Mouse (Mus musculus) spleen, adult 2 months (tissue): ENCODE measurements around the gene Cd40. TPM values are rescaled to one million over a fixed set of nuclear protein-coding genes. Genes with fewer than 3 reads are reported as not detected.
A peak's percentile ranks its signal among the peaks of the same experiment; 100 is the strongest.

Source experiments
- DNase-seq, 2 experiments: peaks; one replicate each; pipeline versions ENCODE4 v3.0.0 to v3.0.0-alpha.2; 2012 to 2021; ENCODE audit warnings: low spot score in 2 of 2, low read depth in 1 of 2
- H3K27ac ChIP-seq: fragments of 200-500 bp; 2 replicates; pipeline ENCODE4 v1.5.1; 2012; ENCODE audit warnings: low read length, inconsistent platforms; ENCODE audit not compliant: insufficient read depth
- H3K27me3 ChIP-seq: fragments of 200-500 bp; 2 replicates; pipeline ENCODE4 v1.6.1; 2012; ENCODE audit warnings: mild to moderate bottlenecking, moderate library complexity, low read length, inconsistent platforms; ENCODE audit not compliant: control insufficient read depth, insufficient read depth
- H3K36me3 ChIP-seq: fragments of 200-500 bp; 2 replicates; pipeline ENCODE4 v1.6.1; 2012; ENCODE audit warnings: mild to moderate bottlenecking, low read length, inconsistent platforms; ENCODE audit not compliant: control insufficient read depth, insufficient read depth
- H3K4me1 ChIP-seq: fragments of 200-500 bp; 2 replicates; pipeline ENCODE4 v1.6.1; 2011; ENCODE audit warnings: inconsistent platforms; ENCODE audit not compliant: control insufficient read depth, insufficient read depth, insufficient read length
- H3K4me3 ChIP-seq: fragments of 200-500 bp; 2 replicates; pipeline ENCODE4 v1.5.1; 2011; ENCODE audit warnings: mild to moderate bottlenecking, inconsistent platforms; ENCODE audit not compliant: insufficient read depth, insufficient read length; ENCODE audit errors: extremely low read depth
- CTCF ChIP-seq: fragments of 200-500 bp; IDR thresholded peaks from 2 replicates; pipeline ENCODE4 v1.5.1; 2011; ENCODE audit warnings: mild to moderate bottlenecking, inconsistent platforms; ENCODE audit not compliant: insufficient read depth, insufficient read length, insufficient replicate concordance; ENCODE audit errors: extremely low read depth
- POLR2A ChIP-seq: fragments of 200-500 bp; IDR thresholded peaks from 2 replicates; pipeline ENCODE4 v1.6.1; 2011; ENCODE audit warnings: low read depth, low read length, inconsistent platforms
- WGBS: fragments of 180-500 bp; shearing (Covaris S2); methylation state at CpG from one replicate; pipeline ENCODE4 v1.1.7; 2018; 5-methylcytosine and 5-hydroxymethylcytosine counted together
- polyA plus RNA-seq: library from polyadenylated mRNA; depleted of rRNA; stranded (reverse); fragments of >200 nt; gene quantifications from 2 replicates; pipeline ENCODE4 v1.2.3, GENCODE M21; 2012

The Cd40 gene
- polyA plus RNA-seq, 1 experiment, result 66.9 TPM

GRCm38 (mm10) chr2:165042126-165042525 lies 13.3 kb upstream of the Cd40 start:
- Histone ChIP-seq H3K4me3 (no peak overlapping the region), H3K27ac (no peak overlapping the region), H3K27me3 (peaks cover 1% of the 10 kb centered on the region; the same call in 1 of the 2 replicates), H3K36me3 (no peaks in the 10 kb centered on the region), H3K4me1 (no peaks in the 10 kb centered on the region)
- no peak for DNase-seq
- 90% methylated on average over 5 of the region's 5 CpGs for WGBS
- TF ChIP-seq POLR2A, result no peak

- 7% methylated on average over 17 of the region's 17 CpGs for WGBS
- no peaks in the 10 kb centered on the region for H3K36me3 ChIP-seq
- H3K27me3 ChIP-seq, result peaks cover 1% of the 10 kb centered on the region; the same call in 1 of the 2 replicates
- H3K4me1 ChIP-seq, result no peaks in the 10 kb centered on the region
- no peak for TF ChIP-seq CTCF
- TF ChIP-seq POLR2A, result no peak
- 0 out of 2 replicates have a peak overlapping the region, but pooled peaks have one; percentile 9 for H3K4me3 ChIP-seq
- no peak for DNase-seq
- H3K27ac ChIP-seq, result no peak overlapping the region
Measured at GRCm38 (mm10) chr2:165043090-165043636, 12.3 kb upstream of the Cd40 start.

GRCm38 (mm10) chr2:165043729-165044128 lies 11.7 kb upstream of the Cd40 start:
- WGBS, result 69% methylated on average over 2 of the region's 2 CpGs
- no peaks in the 10 kb centered on the region for H3K4me1 ChIP-seq
- DNase-seq, result no peak
- H3K36me3 ChIP-seq, result no peaks in the 10 kb centered on the region
- peaks cover 1% of the 10 kb centered on the region; the same call in 1 of the 2 replicates for H3K27me3 ChIP-seq
- H3K27ac ChIP-seq, result no peak overlapping the region
- no peak overlapping the region for H3K4me3 ChIP-seq
- no peak for TF ChIP-seq POLR2A
- TF ChIP-seq CTCF, result no peak

DNA sequence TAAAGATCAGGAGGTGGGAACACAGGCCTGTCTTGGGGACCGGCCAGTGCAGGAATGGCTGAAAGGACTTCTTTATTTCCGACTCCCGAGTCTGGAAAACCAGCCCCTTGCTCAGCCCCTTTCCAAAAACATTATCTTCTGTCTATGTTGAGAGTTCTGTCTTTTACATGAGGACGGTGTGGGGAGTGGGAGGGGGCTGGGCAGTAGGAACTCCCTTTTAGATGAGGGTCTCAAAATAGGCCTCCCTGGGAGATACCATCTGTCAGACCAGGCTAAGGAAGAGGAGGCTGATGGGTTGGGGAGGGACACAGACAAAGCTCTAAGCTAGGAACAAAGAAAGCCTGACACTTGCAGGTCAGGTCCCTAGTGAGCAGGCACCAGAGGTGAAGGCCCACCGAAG lies 6.4 kb upstream of the Cd40 start:
- WGBS, result 77% methylated on average over 5 of the region's 5 CpGs
- Histone ChIP-seq H3K36me3 (no peaks in the 10 kb centered on the region), H3K4me1 (no peaks in the 10 kb centered on the region), H3K27ac (no peak overlapping the region), H3K27me3 (peaks cover 3% of the 10 kb centered on the region), H3K4me3 (no peak overlapping the region)
- TF ChIP-seq POLR2A (no peak), CTCF (no peak)
- DNase-seq, result no peak

- no peak overlapping the region for H3K4me3 ChIP-seq
- TF ChIP-seq POLR2A, result no peak
- TF ChIP-seq CTCF, result no peak
- H3K36me3 ChIP-seq, result no peaks in the 10 kb centered on the region
- DNase-seq, result no peak
- H3K4me1 ChIP-seq, result peaks cover 3% of the 10 kb centered on the region; the same call in 1 of the 2 replicates
- peaks cover 2% of the 10 kb centered on the region for H3K27me3 ChIP-seq
- H3K27ac ChIP-seq, result no peak overlapping the region
- 82% methylated on average over 18 of the region's 18 CpGs for WGBS
Measured at GRCm38 (mm10) chr2:165050826-165051548, 4.4 kb upstream of the Cd40 start.

DNA sequence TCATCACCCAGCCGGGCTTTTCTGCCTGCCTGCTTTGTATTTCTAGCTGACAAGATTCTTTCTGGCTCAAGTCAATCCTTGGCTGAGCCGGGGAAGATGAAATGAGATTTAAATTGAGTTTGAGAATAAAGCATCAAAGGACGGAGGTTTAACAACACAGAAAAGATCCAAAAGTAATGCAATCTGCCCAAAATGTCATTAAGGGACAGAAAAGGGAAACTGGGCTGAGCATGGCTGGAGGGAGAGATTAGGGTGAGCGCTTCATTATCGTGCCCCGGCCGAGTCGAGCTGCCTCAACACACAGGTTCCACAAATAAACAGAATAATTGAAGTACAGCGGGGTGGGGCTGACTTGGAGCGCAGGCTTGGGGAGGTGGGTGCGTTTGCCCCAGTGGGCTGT lies 3.9 kb upstream of the Cd40 start:
- no peak for TF ChIP-seq POLR2A
- no peak for TF ChIP-seq CTCF
- Histone ChIP-seq H3K4me3 (no peak overlapping the region), H3K27me3 (peaks cover 2% of the 10 kb centered on the region; the same call in 1 of the 2 replicates), H3K36me3 (no peaks in the 10 kb centered on the region), H3K4me1 (peaks cover 3% of the 10 kb centered on the region; the same call in 1 of the 2 replicates), H3K27ac (no peak overlapping the region)
- 46% methylated on average over 11 of the region's 11 CpGs for WGBS
- no peak for DNase-seq

GRCm38 (mm10) chr2:165055905-165056304 lies 478 bp downstream of the Cd40 start:
- peaks cover 2% of the 10 kb centered on the region; the same call in 1 of the 2 replicates for H3K27me3 ChIP-seq
- TF ChIP-seq CTCF (no peak), POLR2A (no peak)
- H3K36me3 ChIP-seq, result no peaks in the 10 kb centered on the region
- peak overlapping the region; percentile 82 for H3K27ac ChIP-seq
- peak overlapping the region; percentile 69 for H3K4me3 ChIP-seq
- WGBS, result under 1% methylated on average over 7 of the region's 7 CpGs
- H3K4me1 ChIP-seq, result peaks cover 17% of the 10 kb centered on the region; the same call in 1 of the 2 replicates
- peak in 1 of 2 experiments; percentile 36 for DNase-seq
